Mouse (Mus musculus): ENCODE results near the gene Iba57. TPM values are rescaled to one million over a fixed set of nuclear protein-coding genes. Genes with fewer than 3 reads are reported as not detected.

Gene Iba57
- polyA plus RNA-seq, 1 experiment from 2014 or later: 4.1 TPM

GRCm38 (mm10) chr11:59136994-59137706, 26.4 kb downstream of the Iba57 start:
- WGBS: 79% methylated on average over 12 of the region's 12 CpGs
- Histone ChIP-seq H3K4me1 (replicated peaks; ENCODE audit: control insufficient read depth, insufficient read depth, low read length) (no peaks in the 10 kb centered on the region), H3K9ac (ENCODE audit: low read depth, low read length) (no peak overlapping the region), H3K27ac (ENCODE audit: low read depth, low read length) (no peak overlapping the region), H3K4me2 (replicated peaks; ENCODE audit: low read depth) (no peak overlapping the region), H3K27me3 (replicated peaks; ENCODE audit: control insufficient read depth, insufficient read depth, low read length) (peaks cover 51% of the 10 kb centered on the region), H3K9me3 (ENCODE audit: control insufficient read depth) (no peaks in the 10 kb centered on the region), H3K4me3 (ENCODE audit: low read depth, low read length) (no peak overlapping the region), H3K36me3 (ENCODE audit: control insufficient read depth, insufficient read depth) (no peaks in the 10 kb centered on the region)
- no peak for TF ChIP-seq CTCF (IDR thresholded peaks at IDR 0.05; ENCODE audit: low read depth)
- ATAC-seq: no peak

GRCm38 (mm10) chr11:59135904-59136452, 27.6 kb downstream of the Iba57 start, which contains the start of gene Obscn:
Obscn (minus strand) TSS chr11:59136402.
- no peaks in the 10 kb centered on the region for H3K9me3 ChIP-seq (ENCODE audit: control insufficient read depth)
- no peak for ATAC-seq
- H3K9ac ChIP-seq (ENCODE audit: low read depth, low read length): no peak within 1 kb of the TSS
- H3K4me3 ChIP-seq (ENCODE audit: low read depth, low read length): peak within 1 kb of the TSS; percentile 20; the same call in 1 of the 2 replicates
- peaks cover 51% of the 10 kb centered on the region for H3K27me3 ChIP-seq (replicated peaks; ENCODE audit: control insufficient read depth, insufficient read depth, low read length)
- H3K4me2 ChIP-seq (replicated peaks; ENCODE audit: low read depth): peak within 1 kb of the TSS; percentile 6; the same call in 1 of the 2 replicates
- H3K4me1 ChIP-seq (replicated peaks; ENCODE audit: control insufficient read depth, insufficient read depth, low read length): no peaks in the 10 kb centered on the region
- TF ChIP-seq CTCF (IDR thresholded peaks at IDR 0.05; ENCODE audit: low read depth): no peak
- no peaks in the 10 kb centered on the region for H3K36me3 ChIP-seq (ENCODE audit: control insufficient read depth, insufficient read depth)
- H3K27ac ChIP-seq (ENCODE audit: low read depth, low read length): no peak within 1 kb of the TSS
- 15% methylated on average over 44 of the region's 44 CpGs for WGBS

GRCm38 (mm10) chr11:59135051-59135820, 28.3 kb downstream of the Iba57 start:
- peaks cover 51% of the 10 kb centered on the region for H3K27me3 ChIP-seq (replicated peaks; ENCODE audit: control insufficient read depth, insufficient read depth, low read length)
- no peaks in the 10 kb centered on the region for H3K4me1 ChIP-seq (replicated peaks; ENCODE audit: control insufficient read depth, insufficient read depth, low read length)
- no peak for TF ChIP-seq CTCF (IDR thresholded peaks at IDR 0.05; ENCODE audit: low read depth)
- H3K36me3 ChIP-seq (ENCODE audit: control insufficient read depth, insufficient read depth): no peaks in the 10 kb centered on the region
- H3K4me3 ChIP-seq (ENCODE audit: low read depth, low read length): peak overlapping the region; percentile 20; the same call in 1 of the 2 replicates
- H3K4me2 ChIP-seq (replicated peaks; ENCODE audit: low read depth): peak overlapping the region; percentile 48; the same call in 1 of the 2 replicates
- H3K9ac ChIP-seq (ENCODE audit: low read depth, low read length): no peak overlapping the region
- no peaks in the 10 kb centered on the region for H3K9me3 ChIP-seq (ENCODE audit: control insufficient read depth)
- H3K27ac ChIP-seq (ENCODE audit: low read depth, low read length): no peak overlapping the region
- no peak for ATAC-seq
- 6% methylated on average over 55 of the region's 55 CpGs for WGBS

GRCm38 (mm10) chr11:59134373-59134997, 29.1 kb downstream of the Iba57 start:
- no peaks in the 10 kb centered on the region for H3K36me3 ChIP-seq (ENCODE audit: control insufficient read depth, insufficient read depth)
- H3K4me1 ChIP-seq (replicated peaks; ENCODE audit: control insufficient read depth, insufficient read depth, low read length): no peaks in the 10 kb centered on the region
- H3K9me3 ChIP-seq (ENCODE audit: control insufficient read depth): no peaks in the 10 kb centered on the region
- TF ChIP-seq CTCF (IDR thresholded peaks at IDR 0.05; ENCODE audit: low read depth): peak; percentile 55
- H3K4me3 ChIP-seq (ENCODE audit: low read depth, low read length): peak overlapping the region; percentile 14; the same call in 1 of the 2 replicates
- ATAC-seq: peak; percentile 72
- H3K9ac ChIP-seq (ENCODE audit: low read depth, low read length): no peak overlapping the region
- 7% methylated on average over 35 of the region's 35 CpGs for WGBS
- H3K27ac ChIP-seq (ENCODE audit: low read depth, low read length): no peak overlapping the region
- H3K4me2 ChIP-seq (replicated peaks; ENCODE audit: low read depth): peak overlapping the region; percentile 48
- H3K27me3 ChIP-seq (replicated peaks; ENCODE audit: control insufficient read depth, insufficient read depth, low read length): peaks cover 51% of the 10 kb centered on the region

GRCm38 (mm10) chr11:59132065-59132464, 31.5 kb downstream of the Iba57 start:
- Histone ChIP-seq H3K27ac (ENCODE audit: low read depth, low read length) (no peak overlapping the region), H3K4me3 (ENCODE audit: low read depth, low read length) (no peak overlapping the region), H3K4me2 (replicated peaks; ENCODE audit: low read depth) (no peak overlapping the region), H3K9ac (ENCODE audit: low read depth, low read length) (no peak overlapping the region), H3K36me3 (ENCODE audit: control insufficient read depth, insufficient read depth) (no peaks in the 10 kb centered on the region), H3K4me1 (replicated peaks; ENCODE audit: control insufficient read depth, insufficient read depth, low read length) (no peaks in the 10 kb centered on the region), H3K9me3 (ENCODE audit: control insufficient read depth) (no peaks in the 10 kb centered on the region), H3K27me3 (replicated peaks; ENCODE audit: control insufficient read depth, insufficient read depth, low read length) (peaks cover 40% of the 10 kb centered on the region)
- TF ChIP-seq CTCF (IDR thresholded peaks at IDR 0.05; ENCODE audit: low read depth): no peak
- no peak for ATAC-seq
- 77% methylated on average over 2 of the region's 3 CpGs for WGBS

Data from intestine, postnatal 0 days (tissue).